Mouse (Mus musculus): ENCODE measurements around the gene Cdh12.

DNA sequence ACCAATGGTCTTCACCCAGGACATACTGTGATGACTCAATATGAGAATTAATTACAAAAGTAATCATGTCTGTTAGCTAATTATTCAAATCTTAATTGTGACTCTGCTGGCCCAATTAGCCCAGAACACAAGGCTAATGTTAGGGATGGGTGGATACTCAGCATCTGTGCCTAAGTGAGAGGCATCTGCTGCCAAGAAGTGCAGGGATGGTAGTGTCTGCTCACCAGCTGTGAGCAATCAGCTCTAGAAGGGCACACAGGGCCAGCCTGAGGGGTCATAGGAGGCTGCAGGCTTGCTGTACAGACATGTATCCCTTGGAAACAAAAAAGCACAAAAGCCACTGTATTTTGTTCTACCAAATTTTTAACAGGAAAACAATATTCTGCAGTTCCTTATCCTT lies 681.6 kb downstream of the Cdh12 start:
- no peak for TF ChIP-seq POLR2A (IDR thresholded peaks at IDR 0.05; ENCODE audit: control insufficient read depth, extremely low read depth, insufficient read depth, low read length, poor library complexity)
- TF ChIP-seq CTCF (IDR thresholded peaks at IDR 0.05; ENCODE audit: borderline replicate concordance, control insufficient read depth, extremely low read depth, insufficient read depth, low read length, poor library complexity), result no peak

Measured in thymus, adult 2 months (tissue).